Mouse (Mus musculus) thymus, postnatal 25 days (tissue): ENCODE results near the gene Rps21.
A peak's percentile ranks its signal among the peaks of the same experiment; 100 is the strongest.
"Not testable (repeated sequence)": the region's sequence is repeated elsewhere in the genome, so short reads cannot be mapped to it uniquely, and the experiment has no call there.

ENCODE experiments used
- DNase-seq: peaks from one replicate; pipeline ENCODE4 v3.0.0; 2022

Gene Rps21

DNA sequence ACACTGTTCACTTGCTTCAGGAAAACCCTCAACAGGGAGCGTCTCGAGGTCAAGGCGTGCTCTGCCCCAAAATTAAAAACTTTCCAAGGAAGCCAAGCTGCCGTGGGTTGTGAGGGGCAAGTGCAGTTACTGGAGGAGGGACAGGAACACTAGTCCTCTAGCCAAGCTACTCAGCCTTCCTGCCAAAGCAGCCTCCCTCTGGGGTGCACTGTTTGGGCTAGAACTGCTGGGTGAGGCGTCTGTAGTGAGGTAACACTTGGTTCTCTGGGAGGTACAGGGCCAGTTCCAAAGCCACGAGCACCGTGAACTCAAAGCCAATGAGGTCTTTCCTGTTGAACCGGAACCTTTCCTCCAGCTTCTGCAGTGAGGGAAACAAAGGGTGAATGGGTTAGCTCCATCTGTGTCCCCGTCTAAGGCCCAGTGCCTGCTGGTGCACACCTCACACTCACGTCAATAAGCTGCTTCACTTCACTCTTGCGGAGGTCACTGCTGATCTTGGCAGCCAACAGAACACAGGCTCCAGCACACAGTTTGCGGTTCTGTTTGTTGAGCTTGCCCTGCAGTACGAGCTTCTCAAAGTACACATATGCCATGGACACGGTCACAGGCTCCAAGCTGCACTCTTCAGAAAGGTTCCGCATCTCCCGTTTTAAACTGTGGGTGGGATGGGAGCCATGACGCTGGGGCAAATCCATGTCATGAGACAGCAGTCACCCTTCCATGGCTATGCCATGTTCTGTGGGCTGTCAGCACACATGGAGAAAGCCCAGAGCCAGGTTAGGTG lies 2.8 kb downstream of the Rps21 start:
- not testable (repeated sequence) for DNase-seq

DNA sequence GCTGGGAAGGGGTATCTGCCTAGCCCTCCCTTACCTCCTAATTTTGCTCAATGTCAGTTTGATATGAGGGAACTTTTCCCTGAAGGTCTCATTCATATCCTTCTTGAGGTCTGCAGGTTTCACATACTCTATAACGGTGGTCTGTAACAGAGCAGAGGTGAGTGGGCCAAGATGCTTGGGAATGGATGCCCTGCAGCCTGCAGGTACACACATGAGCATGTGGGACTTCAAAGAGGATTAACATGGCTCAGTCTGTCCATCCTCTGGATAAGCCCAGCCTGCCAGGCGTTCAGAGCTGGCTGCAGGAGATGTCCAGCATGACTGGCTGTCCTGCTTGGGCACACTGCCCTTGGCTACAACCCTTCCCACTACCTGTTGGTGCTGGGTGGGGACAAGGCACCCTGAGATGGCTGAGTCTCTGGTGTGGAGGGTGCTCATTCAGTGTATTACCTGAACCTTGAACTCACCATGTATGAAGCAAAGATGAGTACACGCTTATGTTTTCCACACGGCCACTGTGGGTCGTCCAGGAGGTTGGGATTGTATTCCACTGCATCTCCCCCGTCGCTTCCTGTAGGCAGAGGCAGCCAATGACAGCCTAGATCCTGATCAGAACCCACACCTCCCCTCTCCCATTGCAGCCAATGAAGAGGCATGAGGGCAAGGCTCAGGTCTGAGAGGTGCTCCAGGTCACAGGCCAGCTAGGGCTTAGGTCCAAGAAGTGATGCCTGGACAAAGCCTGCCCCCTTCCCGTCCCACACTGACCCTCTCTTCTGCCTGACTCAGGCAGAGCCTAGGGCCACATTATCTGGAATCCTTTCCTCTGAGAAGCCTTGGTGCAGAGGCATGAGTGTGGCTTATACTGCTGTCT lies 3.7 kb downstream of the Rps21 start:
- no peak for DNase-seq

DNA sequence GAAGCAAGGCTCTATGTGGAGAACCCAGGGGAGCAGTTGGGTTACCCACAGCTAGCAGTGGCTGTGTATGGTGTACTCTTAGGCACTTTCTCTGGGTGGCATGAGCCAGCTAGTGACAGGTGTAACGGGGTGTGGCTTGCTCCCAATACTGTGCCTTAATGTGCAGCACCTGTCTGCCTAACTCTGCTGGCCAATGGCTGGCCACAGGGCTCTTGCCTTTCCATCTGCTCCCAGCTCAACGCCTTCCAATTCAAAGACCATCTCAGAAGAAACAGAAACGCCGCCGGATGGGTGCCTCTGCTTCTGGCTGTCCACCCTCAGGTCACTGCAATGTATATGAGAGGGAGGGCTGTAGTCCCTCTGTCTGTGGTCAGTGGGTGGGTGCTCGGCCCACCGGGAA lies 4.7 kb downstream of the Rps21 start:
- DNase-seq, result no peak

DNA sequence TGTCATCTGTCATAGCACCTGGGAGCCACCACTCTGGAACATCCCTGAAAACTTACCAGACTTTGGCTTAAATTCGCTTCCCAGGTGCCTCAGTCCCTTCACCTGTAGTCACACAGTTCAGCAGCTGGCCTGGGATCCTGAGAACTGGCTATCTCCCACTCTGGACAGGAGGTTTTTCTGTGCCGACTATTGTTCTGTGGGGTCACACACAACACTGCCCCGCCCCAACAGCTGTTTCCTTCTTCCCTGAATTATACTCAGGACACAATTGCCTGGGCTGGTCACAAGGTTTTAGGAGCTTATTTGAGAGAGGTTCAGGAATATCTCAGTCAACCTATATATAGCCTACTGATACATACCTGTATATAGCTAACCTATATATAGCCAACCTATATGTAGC lies 5.3 kb downstream of the Rps21 start:
- no peak for DNase-seq

DNA sequence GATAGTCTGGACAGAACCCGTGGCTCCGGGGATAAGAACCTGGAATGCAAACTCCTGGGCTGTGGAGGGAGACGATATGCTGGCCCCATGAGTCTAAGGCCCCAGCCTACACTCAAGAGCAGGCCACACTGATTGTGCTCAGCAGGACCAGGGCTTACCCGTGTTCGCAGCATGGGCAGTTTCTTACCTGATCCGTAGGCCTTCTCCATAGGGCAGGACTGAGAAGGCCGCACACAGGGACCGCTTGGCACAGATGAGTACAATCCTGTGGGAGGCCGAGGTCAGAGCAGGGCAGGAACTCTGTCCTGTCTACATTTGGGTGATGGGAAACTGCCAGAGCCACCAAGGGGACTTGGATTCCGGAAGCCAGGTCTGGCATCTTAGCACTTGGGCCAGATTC lies 5.7 kb downstream of the Rps21 start:
- no peak for DNase-seq

DNA sequence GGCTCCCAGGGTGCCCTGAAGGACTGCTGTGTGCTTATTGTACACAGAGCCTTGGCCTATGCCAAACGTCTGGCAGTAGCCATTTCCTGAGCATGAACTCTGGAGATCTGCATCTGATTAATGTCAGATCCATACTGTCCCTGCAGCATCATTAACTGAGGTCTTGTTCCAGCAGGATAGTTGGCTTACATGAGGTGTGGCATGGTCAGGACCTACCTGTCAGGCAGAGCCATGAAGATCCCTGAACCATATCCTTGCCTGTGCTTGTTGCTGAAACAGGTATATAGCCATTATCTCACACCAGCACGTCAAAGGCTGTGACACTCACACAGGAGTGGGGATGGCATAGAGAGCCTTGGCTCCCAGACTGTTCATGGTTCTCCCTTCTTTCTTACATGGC lies 10.8 kb downstream of the Rps21 start:
- no peak for DNase-seq

DNA sequence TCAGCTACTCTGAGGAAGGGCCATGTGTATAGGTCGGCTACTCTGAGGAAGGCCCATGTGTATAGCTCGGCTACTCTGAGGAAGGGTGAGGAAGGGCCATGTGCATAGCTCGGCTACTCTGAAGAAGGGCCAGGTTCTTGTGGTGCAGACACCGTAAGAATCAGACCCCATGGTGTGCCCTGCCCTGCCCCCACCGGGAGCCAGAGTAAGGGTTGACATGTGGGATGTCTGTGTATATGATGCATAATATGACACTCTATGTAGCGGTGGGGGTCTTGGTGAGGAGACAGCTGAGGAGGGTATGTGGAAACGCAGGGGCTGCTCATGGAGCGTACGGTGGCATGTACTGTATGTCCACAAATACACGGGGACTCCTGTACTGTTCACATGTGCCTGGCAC lies 12.2 kb downstream of the Rps21 start:
- DNase-seq, result no peak

DNA sequence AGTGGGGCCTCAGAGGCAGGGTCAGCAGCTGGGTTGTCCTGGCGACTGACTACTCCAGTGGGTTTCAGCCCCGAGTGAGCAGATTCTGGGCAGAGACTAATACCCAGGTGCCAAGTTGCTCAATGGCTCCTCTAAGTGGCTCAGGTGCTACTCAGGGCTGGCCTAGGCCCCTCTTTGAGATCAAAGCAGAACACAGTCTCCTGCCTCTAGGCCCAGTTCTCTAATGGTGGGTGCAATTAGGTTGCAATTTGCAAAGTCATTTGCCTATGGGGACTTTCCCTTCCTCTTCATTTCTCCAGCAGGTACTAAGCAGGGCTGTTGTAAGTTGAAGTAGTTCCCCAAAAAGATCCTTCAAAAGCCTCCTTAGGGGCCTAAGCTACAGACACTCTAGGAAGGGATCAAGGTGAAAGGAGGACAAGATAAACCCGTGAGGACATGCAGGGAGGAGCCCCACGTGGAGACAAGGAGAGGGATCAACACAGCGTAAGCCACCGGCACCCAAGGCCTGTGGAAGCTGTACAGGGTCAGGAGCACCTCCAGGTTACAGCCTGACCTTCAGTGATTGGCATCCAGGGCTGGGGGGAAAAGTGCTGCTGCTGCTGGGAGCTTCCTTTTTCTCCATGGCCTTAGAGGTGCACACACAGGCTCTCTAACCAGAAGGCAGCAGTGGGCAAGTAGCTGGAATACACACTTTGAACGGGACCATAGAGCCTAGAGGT lies 13.5 kb downstream of the Rps21 start:
- no peak for DNase-seq

DNA sequence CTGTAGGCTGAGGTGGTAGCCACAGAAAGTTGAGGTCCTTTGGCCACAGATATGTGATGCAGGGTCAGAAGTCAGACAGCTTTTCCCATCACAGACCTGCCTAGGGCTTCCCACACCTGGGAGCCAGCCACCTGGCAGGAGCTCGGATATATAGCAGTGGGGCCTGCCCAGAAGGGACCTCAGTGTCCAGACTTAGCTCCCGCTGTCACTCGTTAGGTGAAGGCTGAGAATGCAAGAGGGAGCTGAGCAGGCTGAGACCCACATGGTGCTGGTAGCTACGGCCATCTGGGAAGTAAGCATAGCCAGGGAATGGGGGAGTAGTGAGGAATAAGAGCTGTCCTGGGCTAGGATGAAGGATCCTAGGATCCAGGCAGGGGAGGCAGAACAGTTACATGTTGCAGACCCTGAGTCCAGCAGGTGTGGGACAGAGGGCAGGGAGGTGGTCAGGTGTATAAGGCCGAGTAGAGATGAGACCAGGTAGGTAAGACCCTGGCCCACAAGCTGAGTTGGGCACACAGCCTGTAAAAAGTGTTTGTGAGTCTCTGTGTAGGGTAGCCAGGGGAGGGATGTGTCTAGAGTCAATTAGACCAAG lies 14.7 kb downstream of the Rps21 start:
- DNase-seq, result no peak

DNA sequence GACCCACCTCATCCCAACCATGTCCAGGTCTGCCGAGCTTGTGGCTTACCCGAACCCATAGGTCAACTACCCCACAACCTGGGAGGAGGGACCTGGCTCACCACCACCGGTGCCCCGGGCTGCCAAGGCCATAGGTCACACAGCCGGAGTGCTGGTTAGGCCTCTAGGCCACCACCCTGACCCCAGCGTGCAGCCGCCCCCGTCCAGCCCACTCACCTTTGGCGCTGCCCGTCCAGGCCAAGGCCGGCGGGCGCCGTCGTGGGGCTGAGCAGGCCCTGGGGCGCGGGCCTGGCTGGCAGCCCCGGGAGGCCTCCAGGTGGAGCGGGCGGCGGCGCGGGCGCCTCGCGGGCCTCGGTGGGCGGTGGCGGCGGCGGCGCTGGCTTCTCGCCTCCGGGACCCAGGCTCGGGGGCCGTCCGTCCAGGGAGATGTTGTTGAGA lies 15.7 kb downstream of the Rps21 start:
- DNase-seq, result no peak

DNA sequence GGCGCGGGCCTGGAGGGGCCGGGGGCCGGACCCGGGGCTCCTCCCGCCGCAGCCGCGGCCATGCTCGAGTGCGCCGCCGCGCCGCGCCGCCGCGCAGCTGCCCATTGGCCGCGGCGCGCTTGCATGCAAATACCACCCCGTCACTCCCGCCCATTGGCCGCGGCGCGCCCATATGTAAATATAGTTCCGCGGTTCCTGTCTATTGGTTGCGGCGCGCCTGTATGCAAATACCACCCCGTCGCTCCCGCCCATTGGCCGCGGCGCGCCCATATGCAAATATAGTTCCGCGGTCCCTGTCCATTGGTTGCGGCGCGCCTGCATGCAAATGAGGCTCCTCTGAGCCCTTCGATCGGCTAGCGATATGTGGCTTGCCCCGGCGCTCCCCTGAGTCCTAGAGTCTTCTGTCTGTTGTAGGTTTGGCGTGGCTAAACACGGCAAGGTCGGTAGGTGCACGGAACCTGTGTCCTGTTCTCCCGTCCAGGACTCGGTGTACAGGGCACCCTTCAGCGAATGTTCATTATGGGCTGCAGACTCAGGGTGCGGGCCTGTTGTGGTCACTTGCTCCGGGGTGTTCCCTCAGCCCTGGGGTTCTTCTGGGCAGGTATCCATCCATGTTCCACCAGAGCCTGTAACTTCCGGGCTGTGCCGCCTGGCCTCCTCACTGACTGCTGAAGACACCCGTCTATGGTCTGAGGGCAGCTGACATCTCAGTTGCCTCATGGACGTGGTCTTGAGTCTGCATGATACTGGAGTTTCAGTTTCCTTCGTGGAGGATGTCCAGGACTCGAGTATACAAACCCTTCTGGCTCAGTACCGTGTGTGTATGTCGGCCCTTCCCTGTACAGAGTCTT lies 16.4 kb downstream of the Rps21 start, which contains the start of gene Cables2:
Cables2 (minus strand) TSS at position 103 of the 851 bp plus-strand sequence.
- DNase-seq, result peak; percentile 92

DNA sequence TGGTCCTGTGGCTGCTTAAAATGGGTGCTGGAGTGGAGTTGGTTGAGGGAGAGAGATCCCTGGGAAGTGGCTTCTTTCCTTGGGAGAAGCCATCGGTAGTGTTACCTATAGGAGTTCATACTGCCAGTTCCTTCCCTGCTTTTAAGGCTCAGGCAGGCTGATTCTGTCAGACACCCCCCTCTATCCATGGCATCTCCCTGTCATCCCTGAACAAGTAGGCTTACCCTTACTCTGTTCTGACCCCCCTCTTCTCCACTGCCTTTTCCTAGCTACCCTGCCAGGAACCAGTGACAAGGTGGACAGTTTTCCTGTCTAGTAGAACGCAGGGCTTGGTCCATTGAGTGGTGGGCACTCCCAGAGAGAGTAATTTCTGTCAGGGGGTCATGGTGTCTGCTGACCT lies 17.3 kb downstream of the Rps21 start:
- DNase-seq, result no peak

DNA sequence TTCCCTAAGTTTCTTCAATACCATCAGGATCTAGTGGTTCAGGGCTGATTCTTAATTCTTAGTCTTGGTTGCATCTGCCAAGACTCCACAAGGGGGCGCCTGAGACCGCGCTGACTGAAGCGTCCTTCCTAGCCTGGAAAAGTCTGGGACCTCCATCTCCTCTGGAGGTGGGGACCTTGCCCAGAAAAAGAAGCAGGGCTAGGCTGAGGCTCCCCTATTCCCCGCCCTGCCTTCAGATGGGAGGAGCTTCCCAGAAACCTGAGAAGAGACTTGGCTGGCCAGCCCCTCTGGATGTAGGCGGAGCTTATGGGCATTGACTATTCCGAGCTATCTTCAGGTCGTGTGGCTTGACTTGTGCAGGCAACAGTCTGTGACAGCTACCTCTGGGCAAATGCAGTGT lies 18.7 kb downstream of the Rps21 start:
- peak; percentile 66 for DNase-seq

DNA sequence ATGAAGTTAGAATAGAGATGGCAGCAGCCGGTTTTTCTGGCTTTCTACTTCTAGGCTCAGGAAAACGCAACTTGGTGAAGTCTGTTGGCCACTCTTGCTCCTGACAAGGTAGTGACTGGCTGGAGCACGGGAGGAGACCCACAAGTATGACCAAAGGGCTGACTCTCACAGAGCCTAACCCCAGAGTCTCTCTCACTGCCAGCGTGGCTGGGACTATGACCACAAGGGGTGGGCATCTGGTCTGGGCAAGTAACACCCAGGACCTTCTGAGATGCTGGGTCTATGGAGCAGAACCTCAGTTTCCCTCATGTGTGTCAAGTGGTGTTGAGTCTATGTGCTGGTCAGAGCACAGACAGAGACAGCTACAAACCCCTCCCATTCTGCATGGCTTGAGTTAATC lies 19.2 kb downstream of the Rps21 start:
- DNase-seq, result no peak

DNA sequence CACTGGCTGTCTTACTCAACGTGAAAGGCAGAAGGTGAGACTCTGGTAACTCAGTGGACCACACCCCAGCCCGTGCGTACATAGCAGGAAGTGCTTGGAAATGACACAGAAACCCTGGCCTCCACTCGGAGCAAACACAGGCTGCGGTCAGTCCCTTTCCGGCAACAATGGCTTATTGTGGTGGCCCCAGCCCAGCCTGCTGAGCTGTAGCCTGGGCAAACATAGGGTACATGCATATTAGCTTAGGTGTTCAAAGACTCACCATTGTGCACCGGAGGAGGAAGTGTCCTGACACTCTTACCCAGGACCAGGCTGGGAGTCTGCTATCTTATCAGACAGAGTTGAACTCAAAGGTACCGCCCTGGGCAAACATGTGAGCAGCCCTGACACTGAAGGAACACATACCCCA lies 19.7 kb downstream of the Rps21 start:
- DNase-seq, result no peak

DNA sequence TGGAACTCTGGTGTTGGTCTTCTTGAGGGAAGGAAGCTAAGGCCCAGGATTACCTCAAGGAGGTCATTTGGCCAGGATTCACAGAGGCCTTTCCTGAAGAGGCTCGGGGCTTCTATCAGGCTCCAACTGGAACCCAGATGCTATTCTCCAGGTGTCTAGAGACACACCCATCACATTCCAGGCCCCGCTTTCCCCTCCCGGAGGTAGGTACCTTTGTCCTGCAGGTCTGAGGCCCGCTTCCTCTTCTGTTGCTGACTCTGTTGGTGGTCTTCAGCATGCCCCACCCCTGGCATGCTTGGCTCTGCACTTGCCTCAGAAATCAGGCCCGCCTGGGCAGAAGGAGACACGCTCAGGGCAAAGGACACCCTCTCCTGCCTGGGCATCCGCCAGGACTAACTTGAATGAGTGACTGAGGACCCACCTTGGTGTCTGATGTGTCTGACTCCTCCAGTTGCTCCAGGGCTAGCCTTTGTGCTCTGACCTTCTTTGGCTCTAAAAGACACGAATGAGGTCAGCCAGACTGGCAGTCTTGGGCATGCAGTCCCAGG lies 20.7 kb downstream of the Rps21 start:
- DNase-seq, result no peak

DNA sequence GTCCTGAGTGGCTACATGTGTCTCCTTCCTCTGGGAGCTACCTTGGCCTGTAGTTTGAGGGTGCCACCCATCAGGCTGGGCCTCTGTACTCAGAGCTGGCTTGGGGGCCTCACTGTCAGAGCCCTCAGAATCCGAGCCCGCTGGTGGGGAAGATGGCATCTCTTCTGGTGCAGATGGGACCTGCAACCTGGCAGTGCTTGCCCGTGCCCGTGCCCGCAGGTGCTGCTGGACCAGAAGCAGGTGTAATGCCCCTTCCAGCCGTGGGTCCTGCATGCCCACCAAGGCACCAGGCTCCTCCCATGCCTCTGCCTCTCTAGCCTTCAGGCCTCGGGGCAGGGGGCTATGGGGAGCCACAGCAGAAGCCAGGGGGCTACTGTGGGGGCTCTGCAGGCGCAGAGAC lies 22.1 kb downstream of the Rps21 start:
- no peak for DNase-seq

DNA sequence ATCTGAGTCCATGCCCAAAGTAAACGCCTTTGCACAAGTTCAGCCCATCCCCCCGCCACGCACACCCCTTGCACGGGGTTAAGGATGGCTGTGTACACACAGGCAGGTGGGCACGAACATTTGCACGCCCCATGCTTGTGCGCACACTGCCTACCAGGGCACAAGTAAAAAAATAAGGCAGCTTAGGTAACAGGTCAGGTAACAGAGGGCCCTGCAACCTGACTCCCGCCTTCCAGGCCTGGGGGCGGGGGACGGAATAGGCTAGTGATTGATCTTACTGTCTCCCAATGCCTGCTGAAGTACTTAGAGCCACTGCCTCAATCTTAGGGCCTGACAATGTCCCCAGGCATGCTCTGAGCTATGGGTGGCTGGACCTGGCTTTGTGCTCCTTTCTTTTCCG lies 31.8 kb downstream of the Rps21 start:
- DNase-seq, result no peak

DNA sequence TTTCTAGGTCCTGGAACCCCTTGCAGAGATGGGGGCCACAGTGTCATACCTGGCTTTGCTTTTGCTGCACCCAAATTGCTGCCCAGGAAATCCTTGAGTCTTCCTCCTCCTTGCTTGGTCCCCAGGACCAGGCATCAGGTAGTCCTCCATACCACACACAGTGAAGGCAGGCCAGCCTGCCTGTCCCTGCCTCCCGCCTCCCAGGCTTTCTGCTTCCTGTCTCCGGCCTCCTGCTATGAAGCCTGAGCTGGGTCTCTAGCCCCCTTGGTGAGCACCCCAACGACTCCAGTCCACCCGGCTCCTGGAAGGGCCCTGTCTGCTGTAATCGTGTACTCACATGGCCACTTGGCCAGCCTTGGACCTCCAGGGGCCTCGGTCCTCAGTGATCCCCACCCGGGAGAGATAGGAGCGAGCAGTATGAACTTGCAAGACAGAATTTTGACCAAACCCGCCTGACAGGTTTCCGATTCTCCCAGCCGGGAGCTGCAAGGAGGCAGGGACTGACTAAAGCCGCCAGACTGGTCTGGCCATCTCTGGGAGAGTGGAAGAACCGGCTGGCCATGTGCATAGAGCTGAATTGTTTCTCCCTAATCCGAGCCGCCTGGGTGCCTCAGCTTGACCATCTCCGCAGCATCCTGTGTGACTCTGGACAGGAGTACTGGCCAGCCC lies 32.4 kb downstream of the Rps21 start, which contains the start of gene Rbbp8nl:
Rbbp8nl (minus strand) TSS at position 440 of the 669 bp plus-strand sequence.
- no peak for DNase-seq

DNA sequence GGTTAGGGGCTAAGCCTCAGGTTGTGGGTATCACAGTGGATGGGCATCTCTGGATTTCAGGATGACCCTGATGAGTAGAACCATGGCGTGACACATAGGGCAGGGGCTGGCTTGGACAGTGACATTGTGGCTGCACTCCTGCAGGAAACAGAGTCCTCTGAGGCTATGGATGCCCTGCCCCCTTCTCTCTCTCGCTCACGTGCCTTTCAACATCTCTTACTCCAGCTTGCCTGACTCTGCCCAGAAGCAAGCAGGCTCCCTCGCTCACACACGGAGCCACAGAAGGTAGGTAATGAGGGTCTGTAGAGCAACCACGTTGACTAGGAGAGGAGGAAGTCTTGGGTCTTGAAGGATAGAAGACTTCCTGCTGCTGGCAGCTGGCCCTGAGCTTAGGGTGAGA lies 33.3 kb downstream of the Rps21 start:
- no peak for DNase-seq

DNA sequence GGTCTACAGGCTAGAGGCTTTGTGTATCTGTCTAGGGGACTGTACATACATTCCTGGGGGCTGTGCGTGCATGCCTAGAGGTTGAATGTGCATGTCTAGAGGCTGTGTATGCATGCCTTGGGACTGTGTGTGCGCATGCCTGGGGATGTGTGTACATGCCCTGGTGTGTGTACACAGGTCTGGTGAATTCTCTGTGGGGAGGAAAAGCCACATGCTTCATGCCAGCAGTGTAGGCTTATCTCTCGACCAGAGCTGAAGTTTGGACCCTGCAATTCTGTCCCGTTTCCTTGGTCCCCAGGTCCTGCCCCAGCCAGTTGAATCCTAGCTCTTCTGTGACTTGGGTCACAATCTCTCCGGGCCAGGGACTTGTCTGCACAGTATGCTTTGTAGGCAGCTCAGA lies 34.4 kb downstream of the Rps21 start:
- no peak for DNase-seq
